Mouse (Mus musculus): ENCODE measurements around the gene Olfr1411. TPM values are rescaled to one million over a fixed set of nuclear protein-coding genes. Genes with fewer than 3 reads are reported as not detected.

The Olfr1411 gene
- polyA plus RNA-seq, 1 experiment from 2014 or later, result not detected

- Histone ChIP-seq H3K9ac (ENCODE audit: low read length) (no peak overlapping the region), H3K4me2 (ENCODE audit: low read depth, low read length, severe bottlenecking) (no peak overlapping the region)
- peak; percentile 47 for DNase-seq (ENCODE audit: low spot score)
Observed at GRCm38 (mm10) chr1:92634976-92635599, 40.9 kb downstream of the Olfr1411 start.

GRCm38 (mm10) chr1:92636015-92636414, 41.8 kb downstream of the Olfr1411 start:
- Histone ChIP-seq H3K27ac (ENCODE audit: low read depth, low read length) (no peak overlapping the region), H3K9ac (ENCODE audit: low read length) (no peak overlapping the region), H3K9me3 (ENCODE audit: control insufficient read depth, low read length) (no peaks in the 10 kb centered on the region), H3K4me2 (ENCODE audit: low read depth, low read length, severe bottlenecking) (no peak overlapping the region), H3K36me3 (ENCODE audit: control insufficient read depth, insufficient read depth, low read length) (peaks cover 4% of the 10 kb centered on the region; the same call in 1 of the 2 replicates), H3K4me1 (replicated peaks; ENCODE audit: control insufficient read depth, insufficient read depth, low read length) (peaks cover 8% of the 10 kb centered on the region; the same call in 1 of the 2 replicates), H3K27me3 (ENCODE audit: control insufficient read depth, insufficient read depth, low read length) (no peaks in the 10 kb centered on the region), H3K4me3 (ENCODE audit: low read depth, low read length) (no peak overlapping the region)
- DNase-seq (ENCODE audit: low spot score), result peak; percentile 44
- no peak for ATAC-seq (replicated peaks; ENCODE audit: low FRiP score)
- WGBS, result 87% methylated on average over 8 of the region's 8 CpGs

More at GRCm38 (mm10) chr1:92634976-92635599, 40.9 kb downstream of the Olfr1411 start:
- H3K36me3 ChIP-seq (ENCODE audit: control insufficient read depth, insufficient read depth, low read length), result peaks cover 4% of the 10 kb centered on the region; the same call in 1 of the 2 replicates
- H3K27ac ChIP-seq (ENCODE audit: low read depth, low read length), result peak overlapping the region; percentile 12; the same call in 1 of the 2 replicates
- no peak overlapping the region for H3K4me3 ChIP-seq (ENCODE audit: low read depth, low read length)
- H3K4me1 ChIP-seq (replicated peaks; ENCODE audit: control insufficient read depth, insufficient read depth, low read length), result 0 out of 2 replicates have a peak, but pooled peaks cover 2% of the 10 kb centered on the region
- no peak for ATAC-seq (replicated peaks; ENCODE audit: low FRiP score)
- no peaks in the 10 kb centered on the region for H3K27me3 ChIP-seq (ENCODE audit: control insufficient read depth, insufficient read depth, low read length)
- H3K9me3 ChIP-seq (ENCODE audit: control insufficient read depth, low read length), result no peaks in the 10 kb centered on the region
- WGBS, result 80% methylated on average over 4 of the region's 4 CpGs

- no peaks in the 10 kb centered on the region for H3K9me3 ChIP-seq (ENCODE audit: control insufficient read depth, low read length)
- H3K4me1 ChIP-seq (replicated peaks; ENCODE audit: control insufficient read depth, insufficient read depth, low read length), result peaks cover 8% of the 10 kb centered on the region; the same call in 1 of the 2 replicates
- H3K4me2 ChIP-seq (ENCODE audit: low read depth, low read length, severe bottlenecking), result no peak overlapping the region
- H3K36me3 ChIP-seq (ENCODE audit: control insufficient read depth, insufficient read depth, low read length), result peaks cover 4% of the 10 kb centered on the region; the same call in 1 of the 2 replicates
- H3K4me3 ChIP-seq (ENCODE audit: low read depth, low read length), result no peak overlapping the region
- H3K9ac ChIP-seq (ENCODE audit: low read length), result no peak overlapping the region
- no peaks in the 10 kb centered on the region for H3K27me3 ChIP-seq (ENCODE audit: control insufficient read depth, insufficient read depth, low read length)
- no peak for ATAC-seq (replicated peaks; ENCODE audit: low FRiP score)
- H3K27ac ChIP-seq (ENCODE audit: low read depth, low read length), result no peak overlapping the region
- peak; percentile 25 for DNase-seq (ENCODE audit: low spot score)
- WGBS, result 95% methylated on average over 11 of the region's 11 CpGs
Observed at GRCm38 (mm10) chr1:92636676-92637075, 42.5 kb downstream of the Olfr1411 start.

GRCm38 (mm10) chr1:92637501-92638172, 43.4 kb downstream of the Olfr1411 start:
- 89% methylated on average over 15 of the region's 15 CpGs for WGBS
- peaks cover 4% of the 10 kb centered on the region; the same call in 1 of the 2 replicates for H3K36me3 ChIP-seq (ENCODE audit: control insufficient read depth, insufficient read depth, low read length)
- ATAC-seq (replicated peaks; ENCODE audit: low FRiP score), result no peak

GRCm38 (mm10) chr1:92638181-92638580, 44.0 kb downstream of the Olfr1411 start:
- H3K4me2 ChIP-seq (ENCODE audit: low read depth, low read length, severe bottlenecking), result no peak overlapping the region
- ATAC-seq (replicated peaks; ENCODE audit: low FRiP score), result no peak
- 92% methylated on average over 3 of the region's 3 CpGs for WGBS
- no peaks in the 10 kb centered on the region for H3K27me3 ChIP-seq (ENCODE audit: control insufficient read depth, insufficient read depth, low read length)
- H3K36me3 ChIP-seq (ENCODE audit: control insufficient read depth, insufficient read depth, low read length), result peaks cover 4% of the 10 kb centered on the region; the same call in 1 of the 2 replicates
- no peak overlapping the region for H3K27ac ChIP-seq (ENCODE audit: low read depth, low read length)
- no peak overlapping the region for H3K4me3 ChIP-seq (ENCODE audit: low read depth, low read length)
- peaks cover 8% of the 10 kb centered on the region; the same call in 1 of the 2 replicates for H3K4me1 ChIP-seq (replicated peaks; ENCODE audit: control insufficient read depth, insufficient read depth, low read length)
- H3K9ac ChIP-seq (ENCODE audit: low read length), result no peak overlapping the region
- H3K9me3 ChIP-seq (ENCODE audit: control insufficient read depth, low read length), result no peaks in the 10 kb centered on the region
- DNase-seq (ENCODE audit: low spot score), result peak; percentile 21

More at GRCm38 (mm10) chr1:92637501-92638172, 43.4 kb downstream of the Olfr1411 start:
- peak; percentile 44 for DNase-seq (ENCODE audit: low spot score)
- Histone ChIP-seq H3K4me1 (replicated peaks; ENCODE audit: control insufficient read depth, insufficient read depth, low read length) (peaks cover 8% of the 10 kb centered on the region; the same call in 1 of the 2 replicates), H3K9ac (ENCODE audit: low read length) (no peak overlapping the region), H3K4me2 (ENCODE audit: low read depth, low read length, severe bottlenecking) (no peak overlapping the region), H3K4me3 (ENCODE audit: low read depth, low read length) (no peak overlapping the region), H3K27ac (ENCODE audit: low read depth, low read length) (no peak overlapping the region), H3K9me3 (ENCODE audit: control insufficient read depth, low read length) (no peaks in the 10 kb centered on the region), H3K27me3 (ENCODE audit: control insufficient read depth, insufficient read depth, low read length) (no peaks in the 10 kb centered on the region)

GRCm38 (mm10) chr1:92638736-92639135, 44.5 kb downstream of the Olfr1411 start:
- 97% methylated on average over 4 of the region's 4 CpGs for WGBS
- ATAC-seq (replicated peaks; ENCODE audit: low FRiP score) (no peak), DNase-seq (ENCODE audit: low spot score) (no peak)
- H3K4me2 ChIP-seq (ENCODE audit: low read depth, low read length, severe bottlenecking), result no peak overlapping the region
- peaks cover 8% of the 10 kb centered on the region; the same call in 1 of the 2 replicates for H3K4me1 ChIP-seq (replicated peaks; ENCODE audit: control insufficient read depth, insufficient read depth, low read length)
- no peak overlapping the region for H3K9ac ChIP-seq (ENCODE audit: low read length)
- no peaks in the 10 kb centered on the region for H3K27me3 ChIP-seq (ENCODE audit: control insufficient read depth, insufficient read depth, low read length)
- H3K27ac ChIP-seq (ENCODE audit: low read depth, low read length), result no peak overlapping the region
- no peak overlapping the region for H3K4me3 ChIP-seq (ENCODE audit: low read depth, low read length)
- peaks cover 4% of the 10 kb centered on the region; the same call in 1 of the 2 replicates for H3K36me3 ChIP-seq (ENCODE audit: control insufficient read depth, insufficient read depth, low read length)
- H3K9me3 ChIP-seq (ENCODE audit: control insufficient read depth, low read length), result no peaks in the 10 kb centered on the region

- ATAC-seq (replicated peaks; ENCODE audit: low FRiP score) (no peak), DNase-seq (ENCODE audit: low spot score) (no peak)
- WGBS, result 88% methylated on average over 6 of the region's 6 CpGs
- Histone ChIP-seq H3K27me3 (ENCODE audit: control insufficient read depth, insufficient read depth, low read length) (no peaks in the 10 kb centered on the region), H3K9me3 (ENCODE audit: control insufficient read depth, low read length) (no peaks in the 10 kb centered on the region), H3K4me1 (replicated peaks; ENCODE audit: control insufficient read depth, insufficient read depth, low read length) (peaks cover 6% of the 10 kb centered on the region; the same call in 1 of the 2 replicates), H3K36me3 (ENCODE audit: control insufficient read depth, insufficient read depth, low read length) (peaks cover 4% of the 10 kb centered on the region; the same call in 1 of the 2 replicates), H3K9ac (ENCODE audit: low read length) (no peak overlapping the region), H3K4me3 (ENCODE audit: low read depth, low read length) (no peak overlapping the region), H3K27ac (ENCODE audit: low read depth, low read length) (no peak overlapping the region), H3K4me2 (ENCODE audit: low read depth, low read length, severe bottlenecking) (no peak overlapping the region; the same call in 1 of the 2 replicates)
Observed at GRCm38 (mm10) chr1:92640393-92640792, 46.2 kb downstream of the Olfr1411 start.

- Histone ChIP-seq H3K36me3 (ENCODE audit: control insufficient read depth, insufficient read depth, low read length) (peaks cover 1% of the 10 kb centered on the region; the same call in 1 of the 2 replicates), H3K4me2 (ENCODE audit: low read depth, low read length, severe bottlenecking) (peak within 1 kb of the TSS; percentile 80), H3K9me3 (ENCODE audit: control insufficient read depth, low read length) (no peaks in the 10 kb centered on the region), H3K27ac (ENCODE audit: low read depth, low read length) (no peak within 1 kb of the TSS), H3K9ac (ENCODE audit: low read length) (peak within 1 kb of the TSS; percentile 91), H3K27me3 (ENCODE audit: control insufficient read depth, insufficient read depth, low read length) (no peaks in the 10 kb centered on the region), H3K4me1 (replicated peaks; ENCODE audit: control insufficient read depth, insufficient read depth, low read length) (peaks cover 6% of the 10 kb centered on the region; the same call in 1 of the 2 replicates), H3K4me3 (ENCODE audit: low read depth, low read length) (peak within 1 kb of the TSS; percentile 78)
- DNase-seq (ENCODE audit: low spot score) (peak; percentile 93), ATAC-seq (replicated peaks; ENCODE audit: low FRiP score) (peak; percentile 92)
- 2% methylated on average over 50 of the region's 50 CpGs for WGBS
Observed at GRCm38 (mm10) chr1:92641514-92642272, 47.5 kb downstream of the Olfr1411 start, which contains the start of gene Cops9. Gene Cops9, minus strand, starts transcription at chr1:92641985.

Measured in forebrain, embryonic 11.5 days (tissue).